Mouse (Mus musculus): ENCODE data around the gene Enho.

The Enho gene

GRCm38 (mm10) chr4:41662723-41663122 is 22.6 kb upstream of the Enho start:
- no peak for DNase-seq

- DNase-seq, result no peak
These were observed 20.8 kb upstream of the Enho start for GRCm38 (mm10) chr4:41660851-41661430.

GRCm38 (mm10) chr4:41659556-41659955 is 19.4 kb upstream of the Enho start:
- no peak for DNase-seq

- no peak for DNase-seq
These were observed 18.7 kb upstream of the Enho start for GRCm38 (mm10) chr4:41658566-41659384.

GRCm38 (mm10) chr4:41655525-41655924 is 15.4 kb upstream of the Enho start:
- no peak for DNase-seq

GRCm38 (mm10) chr4:41654217-41654616 is 14.1 kb upstream of the Enho start:
- DNase-seq, result peak in 1 of 2 experiments; percentile 27

GRCm38 (mm10) chr4:41653730-41654129 is 13.6 kb upstream of the Enho start:
- DNase-seq, result no peak

- peak in 1 of 2 experiments; percentile 68 for DNase-seq
These were observed 13.2 kb upstream of the Enho start for GRCm38 (mm10) chr4:41653296-41653695.

GRCm38 (mm10) chr4:41648627-41649026 is 8.5 kb upstream of the Enho start:
- no peak for DNase-seq

- DNase-seq, result no peak
These were observed 8.0 kb upstream of the Enho start for GRCm38 (mm10) chr4:41648157-41648556.

- no peak for DNase-seq
These were observed 5.4 kb upstream of the Enho start for GRCm38 (mm10) chr4:41645488-41645887.

- no peak for DNase-seq
These were observed 1.2 kb upstream of the Enho start for GRCm38 (mm10) chr4:41641199-41641822.

GRCm38 (mm10) chr4:41639214-41639841 is 796 bp downstream of the Enho start:
- DNase-seq, result peak in 1 of 2 experiments; percentile 8

- DNase-seq, result no peak
These were observed 1.3 kb downstream of the Enho start for GRCm38 (mm10) chr4:41638828-41639213.

GRCm38 (mm10) chr4:41638186-41638731 is 1.9 kb downstream of the Enho start:
- no peak for DNase-seq

- DNase-seq, result no peak
These were observed 3.1 kb downstream of the Enho start for GRCm38 (mm10) chr4:41636882-41637635.

GRCm38 (mm10) chr4:41636366-41636765 is 3.8 kb downstream of the Enho start:
- DNase-seq, result no peak

GRCm38 (mm10) chr4:41635906-41636305 is 4.2 kb downstream of the Enho start:
- no peak for DNase-seq

GRCm38 (mm10) chr4:41635224-41635623 is 4.9 kb downstream of the Enho start:
- no peak for DNase-seq

GRCm38 (mm10) chr4:41634631-41635030 is 5.5 kb downstream of the Enho start:
- no peak for DNase-seq

GRCm38 (mm10) chr4:41633001-41633400 is 7.1 kb downstream of the Enho start:
- no peak for DNase-seq

GRCm38 (mm10) chr4:41631390-41631789 is 8.7 kb downstream of the Enho start:
- DNase-seq, result no peak

Measured in spleen, adult 18-20 months (tissue).